Mouse (Mus musculus): ENCODE measurements around the gene Gna11.

GRCm38 (mm10) chr10:81491018-81491417, 54.0 kb downstream of the Gna11 start:
- TF ChIP-seq MAFK (IDR thresholded peaks at IDR 0.05; ENCODE audit: insufficient read depth, low read depth, low read length) (no peak), HCFC1 (IDR thresholded peaks at IDR 0.05; ENCODE audit: borderline replicate concordance, insufficient read depth, low read length) (no peak), ZC3H11A (IDR thresholded peaks at IDR 0.05; ENCODE audit: borderline replicate concordance, low read depth, low read length) (no peak)
